Mouse (Mus musculus) brain, adult 10 weeks (tissue): ENCODE results near the gene Cfl2. TPM values are rescaled to one million over a fixed set of nuclear protein-coding genes. Genes with fewer than 3 reads are reported as not detected.

Source experiments
- polyA plus RNA-seq: library from polyadenylated mRNA; stranded (reverse); fragments of 350-450 nt; fragmentation: Illumina TruSeq; extraction: RNeasy Lipid Tissue Mini Kit (QIAGEN cat#74804); gene quantifications from one replicate; pipeline ENCODE4 v1.2.3, GENCODE M21; 2015; ENCODE audit warnings: low read depth, low replicate concordance

The Cfl2 gene
- 145 TPM for polyA plus RNA-seq

GRCm38 (mm10) chr12:54862606-54863535 lies at the start of gene Cfl2:
Gene Cfl2 (minus strand): TSS chr12:54862877.

Other genes starting within 250 kb of the Cfl2 start
- 72.6 TPM for gene Sptssa, start 206.3 kb downstream of the Cfl2 start, polyA plus RNA-seq
- gene Eapp, start 167.0 kb downstream of the Cfl2 start, polyA plus RNA-seq: 41.6 TPM
- 57.7 TPM for gene Snx6, start 67.2 kb downstream of the Cfl2 start, polyA plus RNA-seq
- gene Gm20403, start 123.7 kb upstream of the Cfl2 start, polyA plus RNA-seq: not detected
- 1.9 TPM for gene Baz1a, start 151.5 kb upstream of the Cfl2 start, polyA plus RNA-seq
- gene 2700097O09Rik, start 217.2 kb upstream of the Cfl2 start, polyA plus RNA-seq: 14.7 TPM
- gene Srp54a, start 217.4 kb upstream of the Cfl2 start, polyA plus RNA-seq: 117 TPM